Mouse (Mus musculus): ENCODE results near the gene Mars2. TPM values are rescaled to one million over a fixed set of nuclear protein-coding genes. Genes with fewer than 3 reads are reported as not detected.

Mars2 gene
- polyA plus RNA-seq, 1 experiment from 2014 or later, result 3.6 TPM

GRCm38 (mm10) chr1:55227376-55227775 is 9.6 kb upstream of the Mars2 start:
- Histone ChIP-seq H3K27me3 (ENCODE audit: control insufficient read depth, insufficient read depth, low read length) (no peaks in the 10 kb centered on the region), H3K4me1 (ENCODE audit: control insufficient read depth, insufficient read depth, low read length) (peaks cover 7% of the 10 kb centered on the region; the same call in 1 of the 2 replicates), H3K27ac (ENCODE audit: low read depth, low read length) (no peak overlapping the region), H3K9ac (ENCODE audit: low read length) (no peak overlapping the region), H3K4me3 (ENCODE audit: low read depth, low read length) (no peak overlapping the region), H3K36me3 (ENCODE audit: control insufficient read depth, insufficient read depth, low read length) (no peaks in the 10 kb centered on the region), H3K4me2 (ENCODE audit: low read depth) (no peak overlapping the region), H3K9me3 (ENCODE audit: control insufficient read depth, low read length) (no peaks in the 10 kb centered on the region)
- no peak for ATAC-seq (ENCODE audit: insufficient read depth, low FRiP score, low TSS enrichment)
- DNase-seq (ENCODE audit: low spot score), result no peak
- 24% methylated on average over 1 of the region's 1 CpGs for WGBS

GRCm38 (mm10) chr1:55228256-55228884 is 8.6 kb upstream of the Mars2 start:
- Histone ChIP-seq H3K4me3 (ENCODE audit: low read depth, low read length) (no peak overlapping the region), H3K9ac (ENCODE audit: low read length) (no peak overlapping the region), H3K9me3 (ENCODE audit: control insufficient read depth, low read length) (no peaks in the 10 kb centered on the region), H3K4me2 (ENCODE audit: low read depth) (no peak overlapping the region), H3K36me3 (ENCODE audit: control insufficient read depth, insufficient read depth, low read length) (no peaks in the 10 kb centered on the region), H3K27me3 (ENCODE audit: control insufficient read depth, insufficient read depth, low read length) (no peaks in the 10 kb centered on the region), H3K27ac (ENCODE audit: low read depth, low read length) (no peak overlapping the region), H3K4me1 (ENCODE audit: control insufficient read depth, insufficient read depth, low read length) (peaks cover 7% of the 10 kb centered on the region; the same call in 1 of the 2 replicates)
- 85% methylated on average over 8 of the region's 8 CpGs for WGBS
- ATAC-seq (ENCODE audit: insufficient read depth, low FRiP score, low TSS enrichment) (no peak), DNase-seq (ENCODE audit: low spot score) (no peak)

GRCm38 (mm10) chr1:55234910-55235520 is 2.0 kb upstream of the Mars2 start:
- WGBS, result 55% methylated on average over 16 of the region's 16 CpGs
- DNase-seq (ENCODE audit: low spot score), result no peak
- H3K9me3 ChIP-seq (ENCODE audit: control insufficient read depth, low read length), result no peaks in the 10 kb centered on the region

GRCm38 (mm10) chr1:55236487-55236886 is 490 bp upstream of the Mars2 start:
- no peak overlapping the region for H3K27ac ChIP-seq (ENCODE audit: low read depth, low read length)
- no peak overlapping the region; the same call in 1 of the 2 replicates for H3K9ac ChIP-seq (ENCODE audit: low read length)

More at GRCm38 (mm10) chr1:55234910-55235520, 2.0 kb upstream of the Mars2 start:
- Histone ChIP-seq H3K9ac (ENCODE audit: low read length) (no peak overlapping the region), H3K27ac (ENCODE audit: low read depth, low read length) (no peak overlapping the region), H3K4me1 (ENCODE audit: control insufficient read depth, insufficient read depth, low read length) (peaks cover 10% of the 10 kb centered on the region; the same call in 1 of the 2 replicates), H3K4me2 (ENCODE audit: low read depth) (no peak overlapping the region), H3K4me3 (ENCODE audit: low read depth, low read length) (no peak overlapping the region), H3K36me3 (ENCODE audit: control insufficient read depth, insufficient read depth, low read length) (no peaks in the 10 kb centered on the region), H3K27me3 (ENCODE audit: control insufficient read depth, insufficient read depth, low read length) (no peaks in the 10 kb centered on the region)
- ATAC-seq (ENCODE audit: insufficient read depth, low FRiP score, low TSS enrichment), result no peak

GRCm38 (mm10) chr1:55237643-55238161 is 725 bp downstream of the Mars2 start:
- Histone ChIP-seq H3K36me3 (ENCODE audit: control insufficient read depth, insufficient read depth, low read length) (no peaks in the 10 kb centered on the region), H3K4me2 (ENCODE audit: low read depth) (peak overlapping the region; percentile 96), H3K9me3 (ENCODE audit: control insufficient read depth, low read length) (no peaks in the 10 kb centered on the region), H3K4me1 (ENCODE audit: control insufficient read depth, insufficient read depth, low read length) (peaks cover 10% of the 10 kb centered on the region; the same call in 1 of the 2 replicates), H3K4me3 (ENCODE audit: low read depth, low read length) (peak overlapping the region; percentile 81), H3K27me3 (ENCODE audit: control insufficient read depth, insufficient read depth, low read length) (no peaks in the 10 kb centered on the region), H3K9ac (ENCODE audit: low read length) (peak overlapping the region; percentile 62), H3K27ac (ENCODE audit: low read depth, low read length) (peak overlapping the region; percentile 60; the same call in 1 of the 2 replicates)
- no peak for DNase-seq (ENCODE audit: low spot score)
- under 1% methylated on average over 23 of the region's 23 CpGs for WGBS
- peak; percentile 58 for ATAC-seq (ENCODE audit: insufficient read depth, low FRiP score, low TSS enrichment)

More at GRCm38 (mm10) chr1:55236487-55236886, 490 bp upstream of the Mars2 start:
- peak overlapping the region; percentile 81 for H3K4me3 ChIP-seq (ENCODE audit: low read depth, low read length)
- H3K9me3 ChIP-seq (ENCODE audit: control insufficient read depth, low read length), result no peaks in the 10 kb centered on the region
- H3K4me1 ChIP-seq (ENCODE audit: control insufficient read depth, insufficient read depth, low read length), result peaks cover 10% of the 10 kb centered on the region; the same call in 1 of the 2 replicates
- DNase-seq (ENCODE audit: low spot score) (no peak), ATAC-seq (ENCODE audit: insufficient read depth, low FRiP score, low TSS enrichment) (peak; percentile 8; the same call in 1 of the 2 replicates)
- WGBS, result 47% methylated on average over 5 of the region's 5 CpGs
- H3K36me3 ChIP-seq (ENCODE audit: control insufficient read depth, insufficient read depth, low read length), result no peaks in the 10 kb centered on the region
- no peaks in the 10 kb centered on the region for H3K27me3 ChIP-seq (ENCODE audit: control insufficient read depth, insufficient read depth, low read length)
- peak overlapping the region; percentile 96 for H3K4me2 ChIP-seq (ENCODE audit: low read depth)

- no peak overlapping the region for H3K27ac ChIP-seq (ENCODE audit: low read depth, low read length)
Observed at GRCm38 (mm10) chr1:55238496-55238895, 1.5 kb downstream of the Mars2 start.

GRCm38 (mm10) chr1:55239237-55239636 is 2.3 kb downstream of the Mars2 start:
- Histone ChIP-seq H3K4me2 (ENCODE audit: low read depth) (peak overlapping the region; percentile 96), H3K36me3 (ENCODE audit: control insufficient read depth, insufficient read depth, low read length) (no peaks in the 10 kb centered on the region), H3K9me3 (ENCODE audit: control insufficient read depth, low read length) (no peaks in the 10 kb centered on the region), H3K27me3 (ENCODE audit: control insufficient read depth, insufficient read depth, low read length) (no peaks in the 10 kb centered on the region), H3K9ac (ENCODE audit: low read length) (no peak overlapping the region), H3K4me3 (ENCODE audit: low read depth, low read length) (peak overlapping the region; percentile 81; the same call in 1 of the 2 replicates), H3K4me1 (ENCODE audit: control insufficient read depth, insufficient read depth, low read length) (peaks cover 10% of the 10 kb centered on the region; the same call in 1 of the 2 replicates), H3K27ac (ENCODE audit: low read depth, low read length) (no peak overlapping the region)
- ATAC-seq (ENCODE audit: insufficient read depth, low FRiP score, low TSS enrichment) (no peak), DNase-seq (ENCODE audit: low spot score) (peak; percentile 49)
- WGBS, result 2% methylated on average over 1 of the region's 1 CpGs

More at GRCm38 (mm10) chr1:55238496-55238895, 1.5 kb downstream of the Mars2 start:
- no peaks in the 10 kb centered on the region for H3K27me3 ChIP-seq (ENCODE audit: control insufficient read depth, insufficient read depth, low read length)
- H3K4me1 ChIP-seq (ENCODE audit: control insufficient read depth, insufficient read depth, low read length), result peaks cover 10% of the 10 kb centered on the region; the same call in 1 of the 2 replicates
- DNase-seq (ENCODE audit: low spot score), result peak; percentile 29
- peak overlapping the region; percentile 62 for H3K9ac ChIP-seq (ENCODE audit: low read length)
- peak overlapping the region; percentile 96 for H3K4me2 ChIP-seq (ENCODE audit: low read depth)
- peak overlapping the region; percentile 81 for H3K4me3 ChIP-seq (ENCODE audit: low read depth, low read length)
- no peaks in the 10 kb centered on the region for H3K36me3 ChIP-seq (ENCODE audit: control insufficient read depth, insufficient read depth, low read length)
- no peaks in the 10 kb centered on the region for H3K9me3 ChIP-seq (ENCODE audit: control insufficient read depth, low read length)
- 30% methylated on average over 13 of the region's 13 CpGs for WGBS
- ATAC-seq (ENCODE audit: insufficient read depth, low FRiP score, low TSS enrichment), result no peak

GRCm38 (mm10) chr1:55246374-55246773 is 9.4 kb downstream of the Mars2 start:
- no peak for ATAC-seq (ENCODE audit: insufficient read depth, low FRiP score, low TSS enrichment)
- no peaks in the 10 kb centered on the region for H3K9me3 ChIP-seq (ENCODE audit: control insufficient read depth, low read length)
- DNase-seq (ENCODE audit: low spot score), result no peak
- no peak overlapping the region for H3K4me3 ChIP-seq (ENCODE audit: low read depth, low read length)
- no peaks in the 10 kb centered on the region for H3K4me1 ChIP-seq (ENCODE audit: control insufficient read depth, insufficient read depth, low read length)
- H3K27me3 ChIP-seq (ENCODE audit: control insufficient read depth, insufficient read depth, low read length), result no peaks in the 10 kb centered on the region
- H3K9ac ChIP-seq (ENCODE audit: low read length), result no peak overlapping the region
- H3K36me3 ChIP-seq (ENCODE audit: control insufficient read depth, insufficient read depth, low read length), result no peaks in the 10 kb centered on the region
- 87% methylated on average over 2 of the region's 2 CpGs for WGBS
- no peak overlapping the region for H3K27ac ChIP-seq (ENCODE audit: low read depth, low read length)
- no peak overlapping the region for H3K4me2 ChIP-seq (ENCODE audit: low read depth)

Data from neural tube, embryonic 11.5 days (tissue).